Mouse (Mus musculus) C2C12 (cell line): Measurements from ENCODE around the gene Fto. TPM values are rescaled to one million over a fixed set of nuclear protein-coding genes. Genes with fewer than 3 reads are reported as not detected.

Experiments used
- H3K27me3 ChIP-seq: one replicate; pipeline ENCODE4 v1.6.1; 2011; ENCODE audit not compliant: control insufficient read depth, insufficient read depth, insufficient read length
- H3K36me3 ChIP-seq: one replicate; pipeline ENCODE4 v1.6.1; 2011; ENCODE audit not compliant: control insufficient read depth, insufficient read depth
- H3K4me3 ChIP-seq: one replicate; pipeline ENCODE4 v1.5.1; 2011; ENCODE audit warnings: mild to moderate bottlenecking, control low read depth; ENCODE audit not compliant: poor library complexity, insufficient read depth, severe bottlenecking
- H3K79me2 ChIP-seq: one replicate; pipeline ENCODE4 v1.6.1; 2011; ENCODE audit not compliant: control insufficient read depth, insufficient read depth
- H3K79me3 ChIP-seq: one replicate; pipeline ENCODE4 v1.6.1; 2011; ENCODE audit warnings: low read depth, control low read depth
- H3ac ChIP-seq: one replicate; pipeline ENCODE3; 2011; ENCODE audit warnings: low read depth; ENCODE audit not compliant: control insufficient read depth, insufficient read length
- CEBPB ChIP-seq: IDR thresholded peaks from one replicate; pipeline ENCODE4 v1.6.1; 2011; ENCODE audit warnings: low read depth, mild to moderate bottlenecking, control low read depth, moderate library complexity
- CTCF ChIP-seq: IDR thresholded peaks from one replicate; pipeline ENCODE4 v1.5.1; 2011; ENCODE audit not compliant: control insufficient read depth, insufficient read depth, insufficient read length
- FOSL1 ChIP-seq: IDR thresholded peaks from one replicate; pipeline ENCODE4 v1.8.0; 2011; ENCODE audit warnings: mild to moderate bottlenecking, low read length; ENCODE audit not compliant: poor library complexity, insufficient read depth, severe bottlenecking
- MAX ChIP-seq: IDR thresholded peaks from one replicate; pipeline ENCODE4 v1.6.1; 2011; ENCODE audit warnings: mild to moderate bottlenecking, control low read depth
- MYOD1 ChIP-seq: IDR thresholded peaks from one replicate; pipeline ENCODE4 v1.6.1; 2011; ENCODE audit warnings: low read depth; ENCODE audit not compliant: control insufficient read depth, insufficient read length
- MYOG ChIP-seq: IDR thresholded peaks from one replicate; pipeline ENCODE4 v1.6.1; 2011; ENCODE audit not compliant: control insufficient read depth, insufficient read length; ENCODE audit errors: extremely low read depth
- USF1 ChIP-seq: IDR thresholded peaks from one replicate; pipeline ENCODE4 v1.6.1; 2011; ENCODE audit warnings: low read depth, mild to moderate bottlenecking, control low read depth, moderate library complexity
- polyA plus RNA-seq: library from polyadenylated mRNA; unstranded; fragments of >200 nt; fragmentation: generic; extraction: Trizol; gene quantifications from one replicate; pipeline ENCODE4 v1.2.1, GENCODE M21; 2012; ENCODE audit warnings: missing spikeins

Gene Fto
- polyA plus RNA-seq, 1 experiment: 39.1 TPM

GRCm38 (mm10) chr8:91635406-91635805, 322.1 kb downstream of the Fto start:
- H3K4me3 ChIP-seq: no peak overlapping the region
- no peaks in the 10 kb centered on the region for H3K79me2 ChIP-seq
- no peak overlapping the region for H3ac ChIP-seq
- no peaks in the 10 kb centered on the region for H3K36me3 ChIP-seq
- TF ChIP-seq MYOD1: no peak
- TF ChIP-seq MAX: no peak
- no peak for TF ChIP-seq CTCF
- no peak for TF ChIP-seq FOSL1
- no peak for TF ChIP-seq MYOG
- TF ChIP-seq USF1: no peak
- TF ChIP-seq CEBPB: no peak
- H3K79me3 ChIP-seq: no peaks in the 10 kb centered on the region
- no peaks in the 10 kb centered on the region for H3K27me3 ChIP-seq

GRCm38 (mm10) chr8:91636887-91637286, 323.6 kb downstream of the Fto start:
- H3ac ChIP-seq: no peak overlapping the region
- no peaks in the 10 kb centered on the region for H3K79me2 ChIP-seq
- H3K27me3 ChIP-seq: no peaks in the 10 kb centered on the region
- no peaks in the 10 kb centered on the region for H3K79me3 ChIP-seq
- H3K36me3 ChIP-seq: no peaks in the 10 kb centered on the region
- no peak overlapping the region for H3K4me3 ChIP-seq
- TF ChIP-seq MAX (no peak), MYOG (no peak), CEBPB (no peak), USF1 (no peak), CTCF (no peak), MYOD1 (no peak), FOSL1 (no peak)

GRCm38 (mm10) chr8:91637684-91638083, 324.4 kb downstream of the Fto start:
- Histone ChIP-seq H3K36me3 (no peaks in the 10 kb centered on the region), H3K79me3 (no peaks in the 10 kb centered on the region), H3K79me2 (no peaks in the 10 kb centered on the region), H3ac (no peak overlapping the region), H3K4me3 (no peak overlapping the region), H3K27me3 (no peaks in the 10 kb centered on the region)
- TF ChIP-seq CTCF (no peak), MYOG (no peak), USF1 (no peak), FOSL1 (no peak), CEBPB (no peak), MAX (no peak), MYOD1 (no peak)

- TF ChIP-seq MYOG (no peak), MAX (no peak), USF1 (no peak), CEBPB (no peak), MYOD1 (no peak), CTCF (no peak)
- H3K4me3 ChIP-seq: no peak overlapping the region
- H3K36me3 ChIP-seq: no peaks in the 10 kb centered on the region
- no peaks in the 10 kb centered on the region for H3K27me3 ChIP-seq
- no peaks in the 10 kb centered on the region for H3K79me2 ChIP-seq
- no peaks in the 10 kb centered on the region for H3K79me3 ChIP-seq
- H3ac ChIP-seq: no peak overlapping the region
These were observed 324.9 kb downstream of the Fto start for GRCm38 (mm10) chr8:91638256-91638655.

GRCm38 (mm10) chr8:91640471-91640870, 327.1 kb downstream of the Fto start:
- Histone ChIP-seq H3K4me3 (no peak overlapping the region), H3K27me3 (no peaks in the 10 kb centered on the region), H3K36me3 (no peaks in the 10 kb centered on the region), H3K79me3 (no peaks in the 10 kb centered on the region), H3K79me2 (no peaks in the 10 kb centered on the region), H3ac (no peak overlapping the region)
- no peak for TF ChIP-seq MYOD1
- no peak for TF ChIP-seq FOSL1

- TF ChIP-seq USF1 (no peak), CTCF (no peak), MYOG (no peak), FOSL1 (no peak), MAX (no peak), MYOD1 (no peak), CEBPB (no peak)
- Histone ChIP-seq H3K79me3 (no peaks in the 10 kb centered on the region), H3ac (no peak overlapping the region), H3K27me3 (no peaks in the 10 kb centered on the region), H3K4me3 (no peak overlapping the region), H3K79me2 (no peaks in the 10 kb centered on the region), H3K36me3 (no peaks in the 10 kb centered on the region)
These were observed 332.2 kb downstream of the Fto start for GRCm38 (mm10) chr8:91645484-91645883.
